Mouse (Mus musculus) layer of hippocampus, postnatal 36 days (tissue): ENCODE measurements around the gene Scn3b. TPM values are rescaled to one million over a fixed set of nuclear protein-coding genes. Genes with fewer than 3 reads are reported as not detected.

Experiments
- DNase-seq, 2 experiments: peaks; one replicate each; pipeline ENCODE4 v3.0.0; 2022
- total RNA-seq, 2 experiments: library from RNA; stranded (reverse); gene quantifications; 2 replicates each; pipeline ENCODE4 v1.2.3; 2021

The Scn3b gene
- total RNA-seq, 2 experiments from 2014 or later = 249 to 260 TPM

DNA sequence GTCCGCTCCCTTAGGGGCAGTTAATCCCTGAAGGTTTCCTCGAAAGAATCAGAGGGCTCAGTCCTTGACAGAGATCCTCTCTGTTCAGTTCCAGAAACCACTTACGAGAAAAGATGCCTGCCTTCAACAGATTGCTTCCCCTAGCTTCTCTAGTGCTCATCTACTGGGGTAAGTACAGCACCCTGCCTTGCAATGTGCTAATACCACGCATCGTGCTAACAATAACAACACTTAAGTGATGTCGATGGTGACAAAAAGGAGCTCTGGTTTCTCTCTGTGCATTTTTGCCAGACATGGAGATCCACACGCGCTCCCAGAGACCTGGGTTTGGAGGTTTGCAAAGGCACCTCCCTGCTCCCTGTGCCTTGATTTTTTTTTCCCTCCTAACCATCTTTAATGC is 863 bp downstream of the Scn3b start:
- no peak for DNase-seq

DNA sequence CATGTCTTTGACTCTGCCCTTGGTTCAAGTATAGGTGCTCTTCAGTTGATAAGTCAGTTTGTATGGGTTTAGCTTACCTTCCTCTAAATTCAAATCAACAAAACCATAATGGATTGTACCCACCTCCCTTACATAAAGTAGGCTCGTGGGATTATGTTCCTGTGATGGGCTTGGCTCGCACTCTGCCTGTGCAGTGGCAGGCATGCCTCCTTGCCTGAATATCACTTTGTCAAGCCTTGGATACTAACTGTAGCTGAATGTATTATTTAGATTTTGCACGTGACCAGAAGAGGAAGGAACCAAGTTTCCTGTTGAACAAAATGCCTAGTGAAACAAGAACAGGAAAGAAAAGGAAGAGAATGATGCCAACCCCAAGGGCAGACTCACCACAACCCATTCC is 2.1 kb downstream of the Scn3b start:
- DNase-seq = no peak

DNA sequence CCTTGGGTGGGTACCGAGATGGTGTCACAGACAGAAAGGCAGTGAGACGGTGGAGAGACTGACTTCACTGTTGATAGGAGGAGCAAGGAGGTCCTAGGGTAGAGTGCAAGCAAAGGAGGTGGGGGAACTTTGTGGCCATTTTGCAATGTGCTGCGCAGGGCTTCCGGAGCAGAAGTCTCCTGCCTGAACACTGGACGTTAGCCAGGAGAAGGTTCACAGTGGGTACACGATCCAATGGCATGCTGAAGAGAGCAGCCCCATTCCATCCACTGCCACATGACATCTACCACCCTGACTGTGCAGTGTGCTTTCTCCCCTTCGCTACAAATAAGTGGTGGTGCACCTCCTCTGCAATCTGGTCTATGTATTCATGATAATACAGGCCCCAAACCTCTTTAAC is 3.8 kb downstream of the Scn3b start:
- no peak for DNase-seq

DNA sequence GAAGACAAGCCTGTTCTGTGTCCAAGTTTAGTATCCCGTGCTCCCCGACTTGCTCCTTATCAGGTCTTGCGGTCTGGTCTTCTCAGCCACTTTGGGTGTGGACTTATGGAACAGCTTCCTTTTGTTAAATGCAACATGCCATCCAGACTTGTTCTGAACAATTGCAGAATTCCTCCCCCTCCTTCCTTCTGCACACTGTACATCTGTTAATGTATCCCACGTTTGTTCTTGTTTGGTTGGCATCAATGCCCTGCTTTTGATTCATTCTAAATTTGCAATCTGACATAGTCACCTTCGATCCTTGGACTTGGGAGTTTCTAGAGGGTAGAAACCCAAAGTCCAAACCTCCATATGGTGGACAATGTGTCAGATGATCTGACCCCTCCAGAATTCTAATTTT is 6.9 kb downstream of the Scn3b start:
- DNase-seq = no peak

DNA sequence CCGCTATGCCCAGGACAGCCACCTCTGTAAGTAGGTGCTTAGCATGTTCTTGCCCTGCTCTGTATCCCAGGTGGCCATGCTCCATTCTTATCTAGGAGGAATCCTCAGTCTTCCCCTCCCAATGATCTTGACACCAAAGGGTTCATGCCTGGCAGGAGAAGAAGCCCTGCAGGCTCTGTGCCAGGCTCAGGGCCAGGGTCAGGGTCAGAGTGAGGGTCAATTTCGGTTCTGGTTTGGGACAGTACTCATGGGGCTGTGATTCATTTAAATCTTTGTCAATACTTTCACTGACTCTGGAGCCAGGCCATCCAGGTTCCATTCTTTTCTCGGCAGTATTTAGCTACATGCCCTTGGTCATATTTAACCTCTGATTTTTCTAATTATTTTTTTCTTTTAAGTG is 8.7 kb downstream of the Scn3b start:
- no peak for DNase-seq

DNA sequence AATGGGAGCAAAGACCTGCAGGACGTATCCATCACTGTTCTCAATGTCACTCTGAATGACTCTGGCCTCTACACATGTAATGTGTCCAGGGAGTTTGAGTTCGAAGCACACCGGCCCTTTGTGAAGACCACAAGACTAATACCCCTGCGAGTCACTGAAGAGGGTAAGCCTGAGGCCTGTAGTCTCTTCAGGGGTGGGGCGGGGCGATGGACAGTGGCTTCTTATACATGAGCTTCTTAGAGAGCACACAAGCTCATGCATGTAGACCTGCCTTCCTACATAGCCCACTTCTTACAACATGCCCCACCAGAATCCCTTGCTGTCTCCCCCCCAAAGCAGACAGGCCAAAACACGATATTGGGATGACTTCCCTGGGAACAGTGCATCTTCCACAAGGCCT is 10.4 kb downstream of the Scn3b start:
- DNase-seq = no peak

DNA sequence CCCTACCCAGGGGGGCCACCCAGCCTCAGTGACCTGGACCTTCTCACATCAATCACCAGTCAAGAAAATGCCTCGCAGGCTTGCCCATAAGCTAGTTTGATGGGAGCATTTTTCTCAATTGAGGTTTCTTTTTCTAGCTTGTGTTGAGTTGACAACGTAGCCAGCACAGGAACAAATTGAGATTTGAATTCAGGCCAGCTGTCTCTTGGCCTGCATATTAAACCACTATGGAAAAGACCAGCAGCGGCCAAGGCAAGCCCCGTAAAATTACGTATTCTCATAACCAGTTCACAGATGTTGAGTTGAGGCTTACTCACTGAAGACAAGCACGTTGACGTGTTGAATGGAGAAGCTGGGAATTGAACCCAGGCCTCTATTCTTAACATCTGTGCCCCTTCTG is 14.0 kb downstream of the Scn3b start:
- DNase-seq = no peak

DNA sequence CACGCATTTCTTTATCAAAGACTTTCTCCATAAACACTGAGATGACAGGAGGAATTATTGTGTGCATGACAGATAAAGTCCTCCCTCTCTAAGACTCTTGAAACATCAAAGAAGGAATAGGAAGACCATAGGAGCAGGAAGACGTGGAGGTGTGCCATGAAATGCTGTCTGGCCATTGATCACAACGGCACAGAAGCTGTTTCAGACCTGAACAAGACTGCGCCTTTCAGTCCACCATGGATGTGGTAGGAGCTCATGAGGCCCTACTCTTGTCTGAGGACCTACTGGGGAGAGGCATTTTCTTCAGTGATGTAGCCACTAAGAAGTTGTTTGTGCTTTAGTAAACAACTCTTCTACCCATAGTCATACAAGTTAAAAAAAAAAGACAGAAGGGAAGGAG is 23.5 kb downstream of the Scn3b start:
- DNase-seq = no peak

DNA sequence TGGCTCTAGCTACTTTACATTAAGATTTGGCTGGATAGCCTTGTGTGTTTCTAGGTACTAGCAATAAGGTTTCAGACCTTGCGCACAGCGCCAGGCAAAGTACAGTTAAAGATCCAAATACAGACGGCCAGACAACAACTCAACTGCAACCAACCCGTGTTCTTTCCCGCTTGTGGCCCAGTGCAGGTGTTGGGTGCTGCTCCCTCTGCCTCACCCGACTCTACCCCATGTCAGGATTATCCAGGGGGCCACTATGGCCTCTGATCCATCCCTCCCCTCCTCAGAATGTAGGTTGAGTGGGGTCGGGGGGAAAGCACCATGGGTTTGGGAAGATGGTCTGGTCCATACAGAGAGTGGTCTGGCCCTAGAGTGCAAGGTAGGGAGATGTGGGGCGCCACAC is 24.3 kb downstream of the Scn3b start:
- DNase-seq = no peak

DNA sequence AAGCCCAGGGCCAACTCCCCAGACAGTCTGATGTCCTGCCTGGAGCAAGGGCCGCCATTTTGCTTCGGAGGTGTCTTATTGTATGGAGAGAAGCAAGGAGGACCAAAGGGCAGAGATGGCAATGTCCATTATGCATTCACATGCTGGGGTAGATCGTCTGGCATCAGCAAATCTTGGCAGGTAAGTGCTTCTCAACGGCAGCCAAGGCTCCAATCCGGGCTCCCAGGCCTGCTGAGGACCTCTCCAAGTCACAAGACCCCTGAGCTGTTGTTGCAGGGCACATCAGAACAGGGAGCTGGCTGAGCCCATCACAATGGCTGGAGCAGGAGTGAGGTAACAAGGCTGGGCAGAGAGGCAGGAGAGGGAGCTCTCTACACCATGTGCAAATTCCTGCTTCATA is 24.7 kb downstream of the Scn3b start:
- DNase-seq = no peak

DNA sequence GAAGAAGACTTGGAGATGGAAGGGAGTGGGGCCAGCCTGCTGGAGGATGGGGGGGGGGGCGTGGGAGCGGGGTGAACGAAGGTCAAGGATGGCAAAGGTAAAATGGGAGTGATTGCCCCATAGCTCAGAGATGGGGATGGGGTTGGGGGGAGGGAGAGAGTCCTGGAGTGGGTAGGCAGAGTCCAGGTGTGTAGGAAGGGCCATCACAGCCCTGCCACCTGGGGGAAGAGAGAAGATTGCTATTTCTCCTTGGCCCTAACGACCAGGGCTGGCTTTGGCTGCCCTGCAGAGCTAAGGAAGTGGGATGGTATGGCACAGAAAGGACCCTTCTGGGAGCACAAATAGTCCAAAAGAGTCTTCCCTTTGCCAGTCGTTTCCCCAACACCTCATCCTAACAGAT is 25.2 kb downstream of the Scn3b start:
- DNase-seq = no peak

DNA sequence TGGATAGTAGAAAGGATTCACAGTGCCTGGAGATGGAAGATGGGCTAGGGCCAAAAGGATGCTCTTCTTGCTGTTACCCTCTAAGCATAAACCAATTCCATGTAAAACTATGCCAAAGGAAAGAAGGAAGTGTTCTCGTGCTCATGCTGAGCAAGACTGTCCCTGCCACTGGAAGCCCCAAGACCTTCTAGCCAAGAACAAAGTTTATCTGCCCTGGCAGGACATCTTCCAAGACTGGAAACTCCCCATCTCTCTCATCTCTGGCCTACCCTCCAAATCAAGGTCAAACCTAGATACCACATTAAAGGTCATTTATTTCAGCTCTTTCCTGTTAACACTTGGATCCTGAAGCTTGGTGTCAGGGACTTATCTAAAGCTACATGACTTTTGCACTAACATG is 25.8 kb downstream of the Scn3b start:
- DNase-seq = no peak

DNA sequence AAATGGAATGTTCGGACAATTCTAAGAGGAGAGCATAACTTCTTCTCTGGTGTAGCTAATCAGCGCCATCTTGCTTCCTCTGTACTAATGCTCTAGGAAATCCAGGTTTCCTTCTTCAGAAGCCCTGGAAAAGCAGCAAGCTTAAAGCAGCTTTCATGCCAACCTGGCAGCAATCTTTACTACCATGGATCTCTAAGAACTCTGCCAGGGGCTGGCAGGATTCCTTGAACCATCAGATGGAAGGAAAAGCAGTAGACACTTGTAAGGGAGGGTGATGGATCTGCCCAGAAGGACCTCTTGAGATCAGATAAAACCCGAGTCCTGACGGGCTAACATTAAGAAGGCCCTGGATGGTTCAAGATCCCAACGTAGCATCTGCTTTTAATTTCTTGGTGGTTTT is 27.2 kb downstream of the Scn3b start:
- DNase-seq = no peak

DNA sequence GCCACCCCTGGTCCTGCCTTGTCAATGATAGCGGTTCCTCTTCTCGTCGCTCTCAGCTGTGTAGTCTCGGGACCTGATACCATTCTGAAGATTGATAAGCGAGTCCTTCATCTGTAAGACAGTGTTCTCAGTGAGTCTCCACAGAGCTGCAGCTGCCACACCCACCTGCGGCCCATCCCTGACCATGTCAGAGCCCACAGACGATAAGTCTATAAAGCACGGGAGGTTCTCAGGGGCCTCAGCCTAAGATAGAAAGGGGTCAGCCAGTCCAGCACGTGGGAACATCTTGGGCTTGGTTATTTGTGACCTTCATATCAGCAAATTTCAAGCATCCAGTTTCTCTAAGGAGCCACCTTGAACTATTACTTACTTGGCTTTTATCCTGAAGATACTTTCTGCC is 29.0 kb downstream of the Scn3b start:
- DNase-seq = no peak

DNA sequence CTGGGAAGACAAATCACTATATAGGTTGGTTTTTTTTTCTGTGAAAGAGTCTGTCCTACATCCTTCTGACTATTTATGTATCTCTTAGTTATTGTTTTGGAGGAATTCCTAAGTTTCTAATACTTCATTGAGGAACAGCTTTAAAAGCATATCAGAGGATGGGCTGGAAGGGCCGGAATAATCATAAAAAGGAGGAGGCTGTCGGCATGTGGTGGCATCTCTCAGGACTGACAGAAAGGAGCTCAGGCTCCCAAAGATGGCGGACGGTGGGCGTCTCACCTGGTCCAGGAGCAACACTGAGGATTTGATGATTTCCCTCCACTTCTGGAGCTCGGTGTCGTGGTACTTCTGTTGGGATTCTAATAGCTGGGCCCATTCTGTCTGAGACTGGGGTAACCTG is 30.3 kb downstream of the Scn3b start:
- DNase-seq = no peak

DNA sequence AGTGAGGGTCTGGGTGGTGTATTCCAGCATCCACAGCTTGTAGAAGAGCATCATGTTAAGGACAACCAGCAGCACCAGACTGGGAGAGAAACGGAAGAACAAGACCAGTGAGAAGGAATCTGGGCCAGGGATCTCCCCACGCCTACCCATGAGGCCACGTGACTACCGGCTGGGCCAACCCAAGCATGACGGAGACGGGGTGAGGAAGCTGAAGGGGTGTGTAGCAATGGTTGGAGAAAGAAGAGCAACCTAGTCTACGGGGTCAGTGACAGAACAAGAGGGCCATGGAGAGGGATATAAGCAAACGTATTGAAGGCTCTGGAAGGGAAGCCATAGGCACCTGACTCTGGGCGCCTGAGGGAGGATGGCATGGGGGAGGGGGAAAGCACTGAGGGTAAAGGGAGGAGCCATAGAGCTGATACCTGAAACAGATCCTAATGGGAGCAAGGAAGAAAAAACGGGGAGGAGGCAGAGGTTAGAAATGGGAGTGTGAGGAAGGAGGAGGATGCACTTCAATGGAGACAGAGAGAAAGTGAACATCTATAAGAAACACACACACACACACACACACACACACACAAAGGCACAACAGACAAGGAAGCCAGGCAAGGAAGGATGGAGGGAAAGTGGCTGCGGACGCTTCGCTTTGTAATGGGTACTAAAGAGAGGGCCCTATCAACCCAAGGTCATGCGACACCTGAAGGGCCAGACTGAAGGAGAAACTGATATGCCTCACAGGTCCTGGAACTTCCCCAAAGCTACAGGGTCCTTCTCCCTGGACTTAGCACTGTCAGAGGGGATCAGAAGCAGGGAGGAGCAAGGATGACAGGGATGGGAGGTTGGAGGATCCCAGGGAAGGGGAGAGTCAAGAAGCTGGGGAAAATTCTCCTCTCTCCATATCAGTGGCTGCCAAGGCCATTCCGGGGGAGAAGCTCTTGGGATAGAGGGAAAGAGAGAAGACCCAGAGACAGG is 31.3 kb downstream of the Scn3b start:
- DNase-seq = no peak

DNA sequence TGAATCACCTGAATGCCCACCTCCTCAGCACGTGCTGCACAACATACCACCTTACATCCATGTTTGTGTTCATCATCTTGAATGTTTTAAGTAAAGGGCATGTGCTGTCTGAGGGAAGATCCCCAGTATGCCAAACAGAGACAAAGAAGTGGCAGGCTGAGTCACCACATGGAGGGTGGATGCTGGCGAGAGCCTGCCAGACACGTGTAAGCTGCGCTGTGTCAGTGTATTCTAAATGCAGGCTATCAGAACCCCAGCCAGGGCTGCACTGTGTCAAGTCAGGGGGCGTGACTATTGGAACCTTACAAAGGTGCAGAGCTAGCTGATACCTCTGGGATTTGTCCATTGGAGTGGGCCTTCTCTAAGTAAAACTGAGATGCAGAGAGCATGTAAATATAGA is 32.5 kb downstream of the Scn3b start:
- no peak for DNase-seq

DNA sequence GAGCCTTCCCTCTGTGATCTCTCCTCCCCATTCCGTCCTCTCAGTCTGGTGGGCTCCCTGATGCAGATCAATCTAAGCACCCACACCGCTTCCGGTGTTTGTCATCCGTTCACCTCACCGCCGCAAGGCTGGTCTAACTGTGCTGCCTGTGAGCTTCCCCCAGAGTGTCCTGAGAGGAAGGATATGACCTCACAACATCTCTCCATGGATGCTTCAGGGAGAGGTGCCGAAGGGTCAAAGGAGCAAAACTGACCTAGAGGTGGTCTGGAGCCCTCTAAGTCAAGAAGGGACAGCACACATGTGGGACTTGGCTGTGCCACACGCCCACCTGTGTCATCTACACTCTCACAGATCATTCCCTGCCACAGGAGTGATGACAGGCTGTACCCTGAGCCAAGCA is 33.4 kb downstream of the Scn3b start:
- DNase-seq = no peak

DNA sequence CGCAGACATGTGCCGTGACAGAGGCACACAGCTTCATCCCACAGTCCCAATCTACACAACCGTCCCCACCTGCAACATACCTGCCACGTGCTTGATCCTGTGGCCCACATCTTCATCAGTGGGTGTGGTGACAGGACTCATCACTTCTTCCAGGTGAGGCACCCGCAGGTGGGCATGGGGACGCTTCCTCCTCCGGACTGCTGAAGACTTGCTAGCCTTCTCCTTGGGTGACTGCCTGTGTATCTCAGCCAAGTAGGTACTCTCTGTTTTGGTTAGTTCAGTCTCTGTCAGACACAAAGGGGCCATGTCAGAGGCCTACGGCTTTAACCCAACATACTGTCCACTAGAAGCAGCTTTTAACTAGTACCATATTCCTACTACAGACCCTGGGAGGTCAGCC is 35.2 kb downstream of the Scn3b start:
- no peak for DNase-seq

DNA sequence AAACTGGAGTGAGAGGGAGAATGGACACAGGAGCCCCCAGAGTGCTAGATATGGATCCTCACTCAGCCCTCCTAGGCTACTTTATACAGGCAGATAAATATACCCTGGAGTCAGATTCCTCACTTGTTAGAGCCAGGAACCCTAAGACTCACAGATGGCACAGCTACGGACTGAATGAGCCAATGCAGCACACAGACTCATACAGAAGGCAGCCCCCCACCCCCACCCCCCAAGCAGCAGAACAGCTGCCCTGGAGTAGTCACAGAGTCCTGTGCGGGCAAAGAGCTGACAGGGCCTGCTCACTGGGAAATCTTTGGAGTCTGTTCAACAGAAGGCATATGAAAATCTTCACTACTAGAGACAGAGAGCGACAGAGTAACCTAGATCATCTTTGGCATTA is 38.3 kb downstream of the Scn3b start:
- DNase-seq = no peak

DNA sequence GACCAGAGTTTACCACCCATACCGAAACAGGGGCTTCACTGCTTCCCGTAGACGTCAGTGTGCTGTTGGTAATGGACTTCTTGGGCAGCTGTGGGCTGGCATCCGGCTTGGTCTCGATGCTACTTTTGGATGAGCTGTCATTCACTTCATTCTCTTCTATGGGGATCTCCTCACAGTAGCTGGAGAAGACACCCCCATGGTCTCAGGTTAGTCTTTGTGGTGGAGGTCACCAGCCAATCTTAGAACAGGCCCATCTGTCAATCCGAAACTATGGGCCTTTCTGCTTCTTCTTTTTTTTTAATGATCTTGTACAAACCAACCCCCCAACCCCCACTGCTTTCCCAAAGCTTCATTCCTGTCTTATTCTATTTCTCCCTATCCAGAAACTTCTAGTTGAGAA is 40.9 kb downstream of the Scn3b start:
- DNase-seq = no peak

DNA sequence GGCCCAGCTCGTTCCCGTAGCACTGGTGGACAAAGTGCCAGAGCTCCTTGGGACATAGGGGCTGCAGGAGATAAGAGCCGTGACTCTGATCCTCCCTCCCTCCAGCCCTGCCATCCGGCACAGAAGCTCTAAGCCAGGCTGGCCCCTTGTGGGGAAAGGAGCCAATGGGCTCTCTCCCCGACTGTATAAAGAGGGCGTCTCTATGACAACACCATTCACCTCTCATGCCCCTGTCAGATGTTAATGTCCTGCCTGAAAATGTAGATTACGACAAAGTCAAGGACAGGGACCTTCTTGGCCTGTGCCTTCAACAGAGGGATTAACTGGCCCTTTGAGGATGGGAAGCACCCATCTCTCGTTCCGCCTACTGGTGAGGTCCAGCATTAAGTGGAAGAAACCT is 42.8 kb downstream of the Scn3b start:
- no peak for DNase-seq

DNA sequence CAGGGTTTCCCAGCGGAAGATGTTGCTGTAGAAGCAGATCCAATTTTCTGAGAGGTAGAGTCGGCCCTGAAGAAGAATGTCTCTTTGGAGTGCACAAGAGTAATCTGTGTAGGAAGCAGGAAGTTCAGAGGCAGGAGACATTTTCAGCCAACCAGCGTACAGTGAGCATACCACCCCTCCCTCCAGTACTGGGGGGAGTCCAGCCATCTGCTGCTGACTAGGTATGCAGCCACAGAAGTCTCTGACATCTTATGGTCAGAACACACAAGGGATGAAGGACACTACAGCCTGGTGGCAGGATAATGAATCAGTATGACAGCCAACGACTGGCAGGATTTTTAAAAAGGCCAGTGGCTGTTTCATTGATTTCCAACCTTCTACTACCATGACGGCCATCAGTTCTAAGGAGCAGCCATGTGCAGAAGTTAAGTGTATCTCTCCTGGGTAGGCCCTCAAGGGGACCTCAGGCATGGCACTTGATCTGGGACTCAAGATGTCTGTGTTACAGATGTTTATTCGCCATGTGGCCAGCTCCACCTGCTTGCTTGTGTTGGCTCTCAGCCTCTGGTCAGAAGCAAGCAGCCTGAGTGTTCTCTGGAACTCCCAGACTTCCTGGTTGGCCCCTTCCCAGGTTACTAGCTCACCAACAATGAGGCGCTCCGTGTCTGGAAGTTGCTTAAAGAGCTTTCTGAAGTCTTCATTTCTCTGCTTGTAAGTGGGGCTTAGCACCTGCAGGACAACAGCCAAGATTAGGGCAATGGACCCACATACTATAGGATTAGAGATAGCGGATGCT is 48.0 kb downstream of the Scn3b start:
- no peak for DNase-seq

DNA sequence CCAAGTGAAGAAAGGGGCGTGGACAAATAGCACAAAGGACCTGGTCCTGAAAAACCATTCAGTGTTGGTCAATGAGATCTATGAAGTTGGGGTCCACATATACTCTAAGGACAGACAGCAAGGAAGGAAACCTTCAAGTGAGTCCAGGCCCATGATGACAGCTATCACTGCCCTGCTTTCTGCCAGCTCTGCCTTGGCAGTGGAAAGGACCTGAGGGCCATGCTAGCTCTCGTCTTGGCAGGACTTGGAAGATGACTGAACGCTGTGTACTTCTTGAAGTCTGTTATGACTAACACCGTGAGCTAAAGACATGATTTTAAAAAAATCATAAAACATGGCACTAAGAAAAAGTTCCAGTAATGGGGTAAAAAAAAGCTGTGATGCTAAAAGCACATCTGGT is 48.7 kb downstream of the Scn3b start:
- no peak for DNase-seq
